Mouse (Mus musculus): ENCODE measurements around the gene Kmt2e. TPM values are rescaled to one million over a fixed set of nuclear protein-coding genes. Genes with fewer than 3 reads are reported as not detected.

Kmt2e gene
- total and polyA plus RNA-seq, 3 experiments = 7.2 to 29.7 (median 21.3) TPM

- no peak for DNase-seq (ENCODE audit: extremely low read depth)
- Histone ChIP-seq H3K4me3 (replicated peaks in 1 of 3; ENCODE audit: low read depth in 2 of 3, low read length in 2 of 3, poor library complexity in 1 of 3) (no peak overlapping the region), H3K9ac (ENCODE audit: insufficient read depth, low read depth) (no peak overlapping the region), H3K4me2 (ENCODE audit: insufficient read depth, low read depth, poor library complexity, severe bottlenecking) (no peak overlapping the region), H3K79me2 (replicated peaks; ENCODE audit: control insufficient read depth, extremely low read depth, insufficient read depth, poor library complexity, severe bottlenecking) (0 out of 2 replicates have a peak, but pooled peaks cover 3% of the 10 kb centered on the region), H3K27me3 (replicated peaks) (no peaks in the 10 kb centered on the region), H3K36me3 (replicated peaks in 1 of 2; ENCODE audit: control insufficient read depth in 1 of 2, insufficient read depth in 1 of 2, low read length in 1 of 2) (peaks cover 61 to 88% of the 10 kb centered on the region in 2 experiments), H3K27ac (ENCODE audit: insufficient read depth, low read depth) (no peak overlapping the region), H3K4me1 (ENCODE audit: control insufficient read depth in 1 of 2, insufficient read depth in 2 of 2) (peaks cover 3 to 9% of the 10 kb centered on the region in 2 experiments), H3K9me3 (replicated peaks; ENCODE audit: low read length) (no peaks in the 10 kb centered on the region)
- in situ Hi-C loops (cut with MboI; ENCODE audit: low pct_ligation_motif_present, low pct_unique_long_range_greater_than_20kb, low sequenced_read_pairs) = no loop called here
- TF ChIP-seq USF2 (conservative IDR thresholded peaks at IDR 0.05; ENCODE audit: low read depth, low read length) = no peak
- no peak for TF ChIP-seq TCF12 (IDR thresholded peaks at IDR 0.05; ENCODE audit: low read depth, low read length)
- TF ChIP-seq TBP (conservative IDR thresholded peaks at IDR 0.05; ENCODE audit: low read depth, low read length) = no peak
- TF ChIP-seq SMC3 (IDR thresholded peaks at IDR 0.05; ENCODE audit: low read depth, low read length) = no peak
- TF ChIP-seq IRF4 (IDR thresholded peaks at IDR 0.05; ENCODE audit: low read depth, low read length) = no peak
- no peak for TF ChIP-seq EP300 (IDR thresholded peaks at IDR 0.05; ENCODE audit: low read length)
- no peak for TF ChIP-seq MYC (IDR thresholded peaks at IDR 0.05; ENCODE audit: low read depth, low read length)
- TF ChIP-seq MAZ (IDR thresholded peaks at IDR 0.05; ENCODE audit: low read depth, low read length) = no peak
- no peak for TF ChIP-seq NELFE (IDR thresholded peaks at IDR 0.05; ENCODE audit: low read depth, low read length)
- dilution Hi-C loops (cut with MboI; ENCODE audit: extremely low pct_ligation_motif_present, extremely low pct_unique_long_range_greater_than_20kb, low sequenced_read_pairs) = no loop called here
These were observed 62.2 kb downstream of the Kmt2e start for GRCm38 (mm10) chr5:23496396-23496795.

DNA sequence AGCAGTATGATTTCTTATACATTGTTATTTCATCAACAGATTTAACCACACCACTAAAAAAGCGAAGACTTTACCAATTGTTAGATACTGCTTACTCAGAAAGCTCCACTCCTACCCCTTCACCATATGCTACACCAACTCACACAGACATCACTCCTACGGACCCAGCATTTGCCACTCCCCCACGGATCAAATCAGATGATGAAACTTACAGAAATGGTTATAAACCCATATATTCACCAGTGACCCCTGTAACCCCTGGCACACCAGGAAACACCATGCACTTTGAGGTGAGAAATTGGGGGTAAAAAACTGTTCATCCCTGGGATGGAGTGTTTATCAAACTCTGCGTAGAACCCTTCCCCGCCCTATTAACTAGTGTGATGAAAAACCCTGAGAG lies 62.7 kb downstream of the Kmt2e start:
- H3K4me3 ChIP-seq (replicated peaks in 1 of 3; ENCODE audit: low read depth in 2 of 3, low read length in 2 of 3, poor library complexity in 1 of 3) = no peak overlapping the region

DNA sequence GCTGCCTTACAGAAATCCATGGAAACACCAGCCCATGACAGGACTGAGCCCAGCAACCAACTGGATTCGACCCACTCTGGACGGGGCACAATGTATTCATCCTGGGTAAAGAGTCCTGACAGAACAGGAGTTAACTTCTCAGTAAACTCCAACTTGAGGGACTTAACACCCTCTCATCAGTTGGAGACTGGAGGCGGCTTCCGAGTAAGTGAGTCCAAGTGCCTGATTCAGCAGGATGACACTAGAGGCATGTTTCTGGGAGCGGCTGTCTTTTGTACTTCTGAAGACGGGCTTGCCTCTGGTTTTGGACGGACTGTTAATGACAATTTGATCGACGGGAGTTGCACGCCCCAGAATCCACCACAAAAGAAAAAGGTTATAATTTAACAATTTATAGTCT lies 63.7 kb downstream of the Kmt2e start:
- dilution Hi-C loops (cut with MboI; ENCODE audit: extremely low pct_ligation_motif_present, extremely low pct_unique_long_range_greater_than_20kb, low sequenced_read_pairs) = no loop called here
- H3K36me3 ChIP-seq (replicated peaks in 1 of 2; ENCODE audit: control insufficient read depth in 1 of 2, insufficient read depth in 1 of 2, low read length in 1 of 2) = peaks cover 66 to 89% of the 10 kb centered on the region in 2 experiments
- in situ Hi-C loops (cut with MboI; ENCODE audit: low pct_ligation_motif_present, low pct_unique_long_range_greater_than_20kb, low sequenced_read_pairs) = no loop called here

More for the DNA sequence above, 62.7 kb downstream of the Kmt2e start:
- in situ Hi-C loops (cut with MboI; ENCODE audit: low pct_ligation_motif_present, low pct_unique_long_range_greater_than_20kb, low sequenced_read_pairs) (no loop called here), dilution Hi-C loops (cut with MboI; ENCODE audit: extremely low pct_ligation_motif_present, extremely low pct_unique_long_range_greater_than_20kb, low sequenced_read_pairs) (no loop called here)
- Histone ChIP-seq H3K79me2 (replicated peaks; ENCODE audit: control insufficient read depth, extremely low read depth, insufficient read depth, poor library complexity, severe bottlenecking) (0 out of 2 replicates have a peak, but pooled peaks cover 3% of the 10 kb centered on the region), H3K36me3 (replicated peaks in 1 of 2; ENCODE audit: control insufficient read depth in 1 of 2, insufficient read depth in 1 of 2, low read length in 1 of 2) (peaks cover 64 to 89% of the 10 kb centered on the region in 2 experiments), H3K4me2 (ENCODE audit: insufficient read depth, low read depth, poor library complexity, severe bottlenecking) (no peak overlapping the region), H3K9ac (ENCODE audit: insufficient read depth, low read depth) (no peak overlapping the region), H3K27me3 (replicated peaks) (no peaks in the 10 kb centered on the region), H3K27ac (ENCODE audit: insufficient read depth, low read depth) (no peak overlapping the region), H3K9me3 (replicated peaks; ENCODE audit: low read length) (no peaks in the 10 kb centered on the region), H3K4me1 (ENCODE audit: control insufficient read depth in 1 of 2, insufficient read depth in 2 of 2) (peaks cover 3 to 9% of the 10 kb centered on the region in 2 experiments)
- TF ChIP-seq JUND (conservative IDR thresholded peaks at IDR 0.05; ENCODE audit: low read depth, low read length) = no peak
- no peak for TF ChIP-seq CTCF (conservative IDR thresholded peaks at IDR 0.05 in 1 of 2, IDR thresholded peaks at IDR 0.05 in 1 of 2; ENCODE audit: low read depth in 2 of 2, low read length in 2 of 2)
- no peak for TF ChIP-seq UBTF (IDR thresholded peaks at IDR 0.05; ENCODE audit: low read depth, low read length)
- no peak for TF ChIP-seq SMC3 (IDR thresholded peaks at IDR 0.05; ENCODE audit: low read depth, low read length)
- no peak for TF ChIP-seq EP300 (IDR thresholded peaks at IDR 0.05; ENCODE audit: low read length)
- no peak for TF ChIP-seq ETS1 (conservative IDR thresholded peaks at IDR 0.05; ENCODE audit: low read depth, low read length)
- TF ChIP-seq RAD21 (IDR thresholded peaks at IDR 0.05; ENCODE audit: low read depth, low read length) = no peak
- no peak for DNase-seq (ENCODE audit: extremely low read depth)

More for the DNA sequence above, 63.7 kb downstream of the Kmt2e start:
- Histone ChIP-seq H3K79me2 (replicated peaks; ENCODE audit: control insufficient read depth, extremely low read depth, insufficient read depth, poor library complexity, severe bottlenecking) (0 out of 2 replicates have a peak, but pooled peaks cover 2% of the 10 kb centered on the region), H3K4me1 (ENCODE audit: control insufficient read depth in 1 of 2, insufficient read depth in 2 of 2) (peaks cover 0 to under 1% of the 10 kb centered on the region in 2 experiments; a peak in 2 of 4 replicates), H3K27me3 (replicated peaks) (no peaks in the 10 kb centered on the region), H3K9ac (ENCODE audit: insufficient read depth, low read depth) (no peak overlapping the region), H3K27ac (ENCODE audit: insufficient read depth, low read depth) (no peak overlapping the region), H3K4me3 (replicated peaks in 1 of 3; ENCODE audit: low read depth in 2 of 3, low read length in 2 of 3, poor library complexity in 1 of 3) (no peak overlapping the region), H3K9me3 (replicated peaks; ENCODE audit: low read length) (no peaks in the 10 kb centered on the region), H3K4me2 (ENCODE audit: insufficient read depth, low read depth, poor library complexity, severe bottlenecking) (no peak overlapping the region)
- no peak for DNase-seq (ENCODE audit: extremely low read depth)
- TF ChIP-seq ZMIZ1 (IDR thresholded peaks at IDR 0.05; ENCODE audit: low read depth, low read length) (no peak), CTCF (conservative IDR thresholded peaks at IDR 0.05 in 1 of 2, IDR thresholded peaks at IDR 0.05 in 1 of 2; ENCODE audit: low read depth in 2 of 2, low read length in 2 of 2) (no peak), ZKSCAN1 (IDR thresholded peaks at IDR 0.05; ENCODE audit: borderline replicate concordance, low read depth, low read length) (no peak), NRF1 (IDR thresholded peaks at IDR 0.05; ENCODE audit: low read depth, low read length) (no peak), E2F4 (IDR thresholded peaks at IDR 0.05; ENCODE audit: insufficient replicate concordance, low read depth, low read length) (no peak), EP300 (IDR thresholded peaks at IDR 0.05; ENCODE audit: low read length) (no peak), ELF1 (IDR thresholded peaks at IDR 0.05; ENCODE audit: low read depth, low read length) (no peak), PAX5 (IDR thresholded peaks at IDR 0.05; ENCODE audit: low read length) (no peak), MYC (IDR thresholded peaks at IDR 0.05; ENCODE audit: low read depth, low read length) (no peak), POLR2A (IDR thresholded peaks at IDR 0.05; ENCODE audit: low read depth, low read length) (no peak), JUND (conservative IDR thresholded peaks at IDR 0.05; ENCODE audit: low read depth, low read length) (no peak), MXI1 (IDR thresholded peaks at IDR 0.05; ENCODE audit: low read depth, low read length) (no peak), KAT2A (IDR thresholded peaks at IDR 0.05; ENCODE audit: insufficient replicate concordance, low read length) (no peak)

Measured in CH12.LX (cell line).